Mouse (Mus musculus) CD8-positive naive resting alpha-beta T cell, adult 2 months (primary cell): ENCODE measurements around the gene Marcks.
A peak's percentile ranks its signal among the peaks of the same experiment; 100 is the strongest.
"Not testable (repeated sequence)": the region's sequence is repeated elsewhere in the genome, so short reads cannot be mapped to it uniquely, and the experiment has no call there.

Experiments
- DNase-seq, 2 experiments: peaks; one replicate each; pipeline ENCODE4 v3.0.0; 2022; ENCODE audit warnings: low read depth in 2 of 2, low spot score in 2 of 2

Gene Marcks

DNA sequence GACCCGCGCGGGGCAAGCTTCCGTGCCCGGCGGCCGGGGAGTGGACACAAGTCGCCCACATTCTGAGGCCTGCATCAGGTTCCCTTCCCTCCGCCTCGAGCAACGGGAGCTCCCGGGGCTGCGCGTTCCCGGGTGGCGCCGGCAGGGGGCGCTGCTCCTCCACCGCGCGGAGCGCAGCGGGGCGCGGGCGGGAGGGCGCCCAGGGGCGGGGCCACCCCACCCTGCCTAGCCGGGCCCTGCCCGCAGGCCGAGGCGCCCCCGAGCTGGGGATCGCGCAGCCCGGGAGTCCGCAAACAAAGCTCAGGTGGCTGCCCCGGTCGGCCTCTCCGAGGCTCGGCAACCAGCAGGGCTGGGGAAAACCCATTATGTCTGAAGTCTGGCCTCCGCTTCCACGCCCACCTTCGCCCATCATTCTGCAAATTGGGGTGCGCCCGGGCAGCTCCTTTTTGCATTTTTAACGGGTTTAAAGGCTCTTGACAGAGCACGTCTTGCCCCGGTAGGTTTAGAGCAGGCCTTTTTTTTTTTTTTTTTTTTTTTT is 1.7 kb downstream of the Marcks start:
- peak; percentile 88 to 89 for DNase-seq

DNA sequence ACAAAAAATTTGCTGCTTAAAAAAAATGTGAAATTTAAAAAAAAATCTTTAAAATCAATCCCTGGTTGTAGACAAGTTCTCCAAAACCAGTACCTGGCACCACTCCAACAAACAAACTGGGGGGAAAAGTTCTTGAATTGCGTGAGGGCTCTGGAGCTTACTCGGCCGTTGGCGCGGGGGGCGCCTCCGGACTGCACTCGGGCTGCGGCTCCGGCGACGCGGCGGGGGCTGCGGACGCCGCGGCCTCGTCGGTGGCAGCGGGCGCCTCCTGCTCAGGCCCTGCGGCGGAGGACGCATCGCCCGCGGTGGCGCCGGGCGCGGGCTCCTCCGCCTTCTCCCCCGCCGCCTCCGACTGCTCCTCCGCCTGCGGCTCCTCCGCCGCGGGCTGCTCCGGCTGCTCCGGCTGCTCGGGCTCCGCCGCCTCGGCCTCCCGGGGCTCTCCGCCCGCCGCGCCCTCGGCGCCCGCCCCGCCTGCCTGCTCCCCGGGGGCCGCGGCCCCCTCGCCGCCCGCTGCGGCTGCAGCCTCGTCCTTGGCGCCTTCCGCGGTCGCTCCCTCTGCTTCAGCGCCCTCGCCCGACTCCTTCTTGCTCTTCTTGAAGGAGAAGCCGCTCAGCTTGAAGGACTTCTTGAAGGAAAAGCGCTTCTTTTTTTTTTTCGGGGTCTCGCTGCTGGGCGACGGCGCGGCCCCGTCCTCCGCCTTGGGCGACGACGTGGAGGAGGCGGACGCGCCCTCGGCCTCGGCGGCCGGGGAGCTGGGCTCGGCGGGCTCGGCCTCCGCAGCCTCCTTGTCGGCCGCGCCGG is 2.6 kb downstream of the Marcks start:
- peak; percentile 15 to 41 for DNase-seq

DNA sequence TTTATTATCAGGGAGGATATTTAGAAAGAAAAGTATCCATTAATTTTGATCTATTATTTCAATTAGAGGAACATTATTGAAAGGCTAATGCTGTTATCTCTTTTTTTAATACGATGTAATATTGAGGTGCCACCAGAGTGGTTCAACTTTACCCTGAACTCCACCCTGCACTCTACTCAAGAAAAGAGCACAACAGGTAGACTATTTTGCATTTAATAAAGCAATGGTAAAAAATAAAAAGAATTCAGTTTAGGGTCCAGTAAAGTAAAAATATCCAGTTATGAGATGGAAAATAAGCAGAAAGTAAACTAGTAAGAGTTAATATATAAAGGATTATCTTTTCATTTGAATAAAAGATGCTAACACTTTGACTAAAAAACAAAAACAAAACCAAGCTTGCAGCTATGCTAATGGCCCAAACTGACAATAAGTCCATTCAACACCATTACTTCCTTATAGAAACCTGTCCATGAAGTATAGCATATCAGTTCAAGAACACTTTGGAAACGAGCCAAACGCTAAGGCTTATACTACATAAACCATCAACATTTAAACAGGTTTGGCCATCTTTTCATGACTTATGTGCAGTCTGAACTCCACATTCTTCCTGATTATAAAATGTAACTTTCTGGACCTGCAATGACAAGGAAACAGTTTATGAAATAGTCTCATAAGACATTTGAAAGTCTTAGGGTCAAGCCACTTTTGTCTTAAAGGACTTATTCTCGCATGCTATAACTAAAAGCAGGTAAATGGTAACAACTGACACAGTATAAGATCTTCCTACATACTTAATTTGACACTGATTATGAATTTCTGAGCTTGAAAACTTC is 4.6 kb downstream of the Marcks start:
- no peak for DNase-seq

GRCm38 (mm10) chr10:37132671-37133070 is 6.0 kb downstream of the Marcks start:
- DNase-seq = no peak

GRCm38 (mm10) chr10:37129652-37130051 is 9.1 kb downstream of the Marcks start:
- DNase-seq = no peak

GRCm38 (mm10) chr10:37115329-37115728 is 23.4 kb downstream of the Marcks start:
- no peak for DNase-seq

DNA sequence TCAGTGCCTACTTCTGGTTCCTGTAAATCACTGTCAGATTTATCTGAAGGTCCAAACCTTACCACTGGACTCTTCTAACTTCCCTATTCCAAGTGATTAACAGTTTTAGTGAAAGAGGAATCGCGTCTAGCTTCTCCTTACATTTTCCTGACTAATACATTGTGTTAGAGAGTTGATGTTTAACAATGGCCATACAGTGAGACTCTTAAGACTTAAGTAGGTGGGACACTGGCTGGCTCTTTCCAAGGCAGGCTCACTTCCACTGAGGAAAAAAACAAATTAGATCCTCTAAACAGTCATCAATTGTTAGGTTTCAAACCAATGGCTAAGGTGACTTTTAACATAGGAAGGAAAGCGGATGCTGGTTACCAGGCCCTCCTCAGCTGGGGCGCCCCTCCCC is 25.9 kb downstream of the Marcks start:
- no peak for DNase-seq

- no peak for DNase-seq
Measured at GRCm38 (mm10) chr10:37112362-37112761, 26.4 kb downstream of the Marcks start.

DNA sequence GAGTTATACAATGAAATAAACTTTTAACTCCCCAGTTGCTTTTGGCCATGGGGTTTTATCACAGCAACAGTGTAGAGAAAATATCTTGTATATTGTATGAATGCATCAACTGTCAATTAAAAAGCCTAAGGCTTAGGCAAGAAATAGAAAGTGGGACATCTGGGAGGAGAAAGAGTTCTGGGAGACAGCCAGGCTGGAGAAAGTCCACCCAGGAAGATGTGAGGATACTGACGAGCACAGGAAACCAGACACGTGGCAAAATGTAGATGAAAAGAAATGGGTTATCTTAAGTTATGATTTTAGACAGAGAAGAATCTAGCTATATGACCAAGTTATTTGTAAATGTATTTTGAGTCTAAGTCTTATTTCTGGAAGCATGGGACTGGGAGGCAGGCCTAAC is 27.3 kb downstream of the Marcks start:
- DNase-seq = no peak

GRCm38 (mm10) chr10:37106871-37107627 is 31.7 kb downstream of the Marcks start:
- no peak for DNase-seq

GRCm38 (mm10) chr10:37106303-37106702 is 32.4 kb downstream of the Marcks start:
- no peak for DNase-seq

GRCm38 (mm10) chr10:37102227-37103080 is 36.3 kb downstream of the Marcks start:
- no peak for DNase-seq

GRCm38 (mm10) chr10:37101733-37102132 is 37.0 kb downstream of the Marcks start:
- no peak for DNase-seq

DNA sequence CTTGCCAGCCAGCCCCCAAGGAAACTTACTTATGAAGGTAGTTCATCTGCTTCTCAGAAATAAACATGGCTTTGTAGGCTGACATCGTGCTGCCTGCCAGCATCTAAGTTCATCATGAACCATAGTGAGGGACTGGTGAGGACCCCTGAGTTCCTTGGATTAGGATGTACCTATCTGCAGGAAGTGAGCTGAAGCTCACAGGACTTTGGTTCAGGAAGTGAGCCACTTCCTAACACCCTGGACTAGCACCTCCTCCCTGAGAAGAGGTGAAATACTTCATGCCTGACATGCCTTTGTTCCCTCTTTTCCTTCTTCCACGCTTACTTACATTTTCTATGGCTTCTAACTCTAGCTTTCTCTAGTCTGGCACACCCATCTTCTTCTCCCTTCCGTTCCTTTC is 42.2 kb downstream of the Marcks start:
- no peak for DNase-seq

DNA sequence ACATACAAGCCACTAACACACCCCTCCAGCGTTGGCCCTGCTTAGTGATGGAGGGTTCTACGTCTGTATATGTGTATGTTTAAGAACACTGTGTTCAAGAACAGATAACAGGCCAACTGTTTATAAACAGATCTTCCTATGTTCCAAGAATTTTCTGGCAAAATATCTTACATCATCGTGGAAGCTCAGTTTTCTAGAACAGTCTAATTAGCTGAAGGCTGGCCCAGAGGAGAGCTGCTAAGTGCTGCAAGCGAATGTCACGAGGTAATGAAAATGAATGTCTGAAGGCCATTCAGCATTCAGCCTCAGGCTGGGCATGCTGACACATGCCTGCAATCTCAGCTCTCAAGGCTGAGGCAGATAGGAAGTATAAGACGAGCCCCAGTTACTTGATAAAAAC is 42.9 kb downstream of the Marcks start:
- DNase-seq = no peak

- DNase-seq = no peak
Measured at GRCm38 (mm10) chr10:37093306-37093705, 45.4 kb downstream of the Marcks start.

GRCm38 (mm10) chr10:37090411-37090810 is 48.3 kb downstream of the Marcks start:
- DNase-seq = no peak

DNA sequence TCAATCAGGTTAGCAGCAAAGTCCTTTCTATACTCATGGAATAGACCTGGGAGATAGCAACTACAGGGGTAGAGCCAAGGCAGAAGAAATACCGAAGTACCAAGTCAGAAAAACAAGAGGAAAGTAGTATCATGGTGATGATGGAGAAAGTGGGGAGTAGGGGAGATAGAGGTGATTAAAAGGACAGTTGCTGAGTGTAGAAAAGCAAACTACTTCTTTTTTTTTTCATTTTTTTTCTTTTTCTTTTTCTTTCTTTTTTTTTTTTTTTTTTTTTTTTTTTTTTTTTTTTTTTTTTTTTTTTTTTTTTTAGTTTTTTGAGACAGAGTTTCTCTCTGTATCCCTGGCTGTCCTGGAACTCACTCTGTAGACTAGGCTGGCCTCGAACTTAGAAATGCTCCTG is 54.6 kb downstream of the Marcks start:
- DNase-seq = not testable (repeated sequence)
